ENCODE assay signal across 14 mouse cellular contexts in the genomic region with DNA sequence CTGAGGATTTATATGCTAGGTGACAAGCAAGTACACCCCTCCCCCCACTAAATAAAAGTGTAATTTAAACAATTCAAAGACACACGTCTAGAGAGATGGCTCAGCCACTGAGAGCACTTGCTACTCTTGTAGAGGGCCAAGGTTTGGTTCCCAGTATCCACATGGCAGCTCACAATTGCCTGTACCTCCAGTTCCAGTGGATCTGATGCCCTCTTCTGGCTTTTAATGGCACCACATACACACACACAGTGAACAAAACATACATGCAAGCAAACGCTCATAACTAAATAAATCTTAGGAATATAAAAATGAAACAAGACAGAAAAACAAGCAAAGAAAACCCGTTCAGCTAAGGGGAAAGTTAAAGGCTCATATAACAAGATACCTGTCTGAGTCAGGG. TPM values are rescaled to one million over a fixed set of nuclear protein-coding genes. Genes with fewer than 3 reads are reported as not detected.
DNase-seq lines count a peak whose midpoint lies in the region; ATAC-seq lines count a peak whose summit lies in the region.
"Had no signal": no experiment of that assay in that cellular context is flagged by ENCODE, and none has a peak within 500 bp of the region (broad histone marks: within the 10 kb centered on the region; RNA-seq: fewer than 3 reads in every experiment).

No protein-coding gene starts in this region.

- WGBS in heart, embryonic 10.5 days: 30% methylated on average over 3 of the region's 3 CpGs
- 43% methylated on average over 3 of the region's 3 CpGs for WGBS in lung, embryonic 15.5 days

- no peak for DNase-seq in heart, embryonic 10.5 days (ENCODE audit: low spot score)
- DNase-seq in heart, adult 18-20 months: no peak
- no peak for DNase-seq in lung, postnatal 10 days
- peak; percentile 44 for DNase-seq in splenic B cell, adult 2 months (ENCODE audit: low read depth, low spot score)
- DNase-seq in c-Kit-positive CD71-positive TER-119-positive erythroid progenitor cells, embryonic 14.5 days (ENCODE audit: low spot score): no peak
- no peak for DNase-seq in spleen, postnatal 14 days (ENCODE audit: low spot score in 2 of 2)
- DNase-seq: cerebellum, postnatal 14 days had no signal

- H3K4me3 ChIP-seq in heart, embryonic 10.5 days: peak overlapping the region; percentile 31
- no peak overlapping the region; the same call in 1 of the 2 replicates for H3K4me3 ChIP-seq in lung, embryonic 15.5 days
- H3K4me3 ChIP-seq: embryonic facial prominence, embryonic 15.5 days; limb, embryonic 13.5 days; midbrain, embryonic 15.5 days; neural tube, embryonic 15.5 days had no signal

- H3K27me3 ChIP-seq in heart, embryonic 10.5 days (ENCODE audit: insufficient read depth, poor library complexity, severe bottlenecking): no peaks in the 10 kb centered on the region; the same call in 1 of the 2 replicates
- H3K27me3 ChIP-seq in lung, embryonic 15.5 days: no peaks in the 10 kb centered on the region
- no peaks in the 10 kb centered on the region; the same call in 1 of the 2 replicates for H3K27me3 ChIP-seq in splenic B cell, adult 2 months (ENCODE audit: control insufficient read depth, insufficient read depth, low read length, poor library complexity, severe bottlenecking)
- H3K27me3 ChIP-seq: embryonic facial prominence, embryonic 15.5 days; limb, embryonic 13.5 days; midbrain, embryonic 15.5 days; neural tube, embryonic 15.5 days had no signal

- H3K27ac ChIP-seq in heart, embryonic 10.5 days: no peak overlapping the region
- no peak overlapping the region for H3K27ac ChIP-seq in lung, embryonic 15.5 days
- H3K27ac ChIP-seq: embryonic facial prominence, embryonic 15.5 days; limb, embryonic 13.5 days; midbrain, embryonic 15.5 days; neural tube, embryonic 15.5 days had no signal

- peaks cover 11% of the 10 kb centered on the region for H3K4me1 ChIP-seq in heart, embryonic 10.5 days
- 0 out of 2 replicates have a peak, but pooled peaks cover 7% of the 10 kb centered on the region for H3K4me1 ChIP-seq in lung, embryonic 15.5 days

- ATAC-seq in lung, embryonic 15.5 days (ENCODE audit: borderline replicate concordance, extremely low read depth, low FRiP score, low TSS enrichment): no peak
- ATAC-seq in granulocyte monocyte progenitor cell, adult 5-6 weeks (replicated peaks; ENCODE audit: poor library complexity, severe bottlenecking): 0 out of 2 replicates have a peak, but pooled peaks have one; percentile 20
- ATAC-seq: midbrain, embryonic 15.5 days had no signal

- H3K36me3 ChIP-seq in heart, embryonic 10.5 days: no peaks in the 10 kb centered on the region
- H3K36me3 ChIP-seq in lung, embryonic 15.5 days: no peaks in the 10 kb centered on the region
- H3K36me3 ChIP-seq in splenic B cell, adult 2 months (ENCODE audit: control insufficient read depth, insufficient read depth, low read length, poor library complexity, severe bottlenecking): no peaks in the 10 kb centered on the region
- H3K36me3 ChIP-seq: embryonic facial prominence, embryonic 15.5 days; limb, embryonic 13.5 days; midbrain, embryonic 15.5 days; neural tube, embryonic 15.5 days had no signal

- peak overlapping the region; percentile 34; the same call in 1 of the 2 replicates for H3K4me2 ChIP-seq in lung, embryonic 15.5 days
- H3K4me2 ChIP-seq: embryonic facial prominence, embryonic 15.5 days; limb, embryonic 13.5 days; midbrain, embryonic 15.5 days; neural tube, embryonic 15.5 days had no signal

- H3K9me3 ChIP-seq in heart, embryonic 10.5 days: no peaks in the 10 kb centered on the region
- no peaks in the 10 kb centered on the region for H3K9me3 ChIP-seq in lung, embryonic 15.5 days
- H3K9me3 ChIP-seq: embryonic facial prominence, embryonic 15.5 days; limb, embryonic 13.5 days; midbrain, embryonic 15.5 days; neural tube, embryonic 15.5 days had no signal

- no peak overlapping the region for H3K9ac ChIP-seq in lung, embryonic 15.5 days
- H3K9ac ChIP-seq: embryonic facial prominence, embryonic 15.5 days; limb, embryonic 13.5 days; midbrain, embryonic 15.5 days; neural tube, embryonic 15.5 days had no signal

RNA-seq across cellular contexts. Expression of gene Haao, which starts 6.1 kb away (rescaled TPM):
- polyA plus RNA-seq in heart, embryonic 10.5 days (2016; fragmentation: Nextera tagmentation; extraction: Ambion mirVana): 0.41 and 0.68 TPM in 2 replicates
- 1 to 10 TPM in 1 of 2 experiments, under 1 TPM in 1; 0.27 to 2.0 TPM for total RNA-seq in heart, adult 18-20 months (2021)
- 0.69 and 0.89 TPM in 2 replicates for polyA plus RNA-seq in lung, embryonic 15.5 days (2015; fragmentation: Nextera tagmentation; extraction: Ambion mirVana)
- 36.7 and 42.2 TPM in 2 replicates for total RNA-seq in granulocyte monocyte progenitor cell, adult 5-6 weeks (2014; fragmentation: Nextera tagmentation)
- total RNA-seq in granulocyte monocyte progenitor cell, adult 5-6 weeks (2017): 17.0 and 26.2 TPM in 2 replicates
- total RNA-seq: layer of hippocampus, postnatal 25 days had no signal
- polyA plus RNA-seq: midbrain, embryonic 15.5 days had no signal

Comparison
In these comparisons a context has a peak if more than half of its experiments do, and no peak if none do; other contexts are left out.
1. RNA of gene Haao, which starts 6.1 kb away (total RNA-seq): 17.0 to 42.2 TPM in granulocyte monocyte progenitor cell, adult 5-6 weeks; 0.27 to 2.0 TPM in heart, adult 18-20 months; every median in the first group is over 4 times any median in the second.